Mouse (Mus musculus) mesoderm, embryonic 11.5 days (tissue): Measurements from ENCODE around the gene Lpgat1.

Source experiments
- DNase-seq: peaks from one replicate; pipeline ENCODE4 v3.0.0-alpha.2; 2012; ENCODE audit warnings: low read depth, low spot score

Lpgat1 gene

GRCm38 (mm10) chr1:191804747-191805146 is 87.1 kb downstream of the Lpgat1 start:
- DNase-seq = no peak

GRCm38 (mm10) chr1:191805788-191806187 is 88.2 kb downstream of the Lpgat1 start:
- no peak for DNase-seq

- no peak for DNase-seq
Measured at GRCm38 (mm10) chr1:191806740-191807139, 89.1 kb downstream of the Lpgat1 start.

DNA sequence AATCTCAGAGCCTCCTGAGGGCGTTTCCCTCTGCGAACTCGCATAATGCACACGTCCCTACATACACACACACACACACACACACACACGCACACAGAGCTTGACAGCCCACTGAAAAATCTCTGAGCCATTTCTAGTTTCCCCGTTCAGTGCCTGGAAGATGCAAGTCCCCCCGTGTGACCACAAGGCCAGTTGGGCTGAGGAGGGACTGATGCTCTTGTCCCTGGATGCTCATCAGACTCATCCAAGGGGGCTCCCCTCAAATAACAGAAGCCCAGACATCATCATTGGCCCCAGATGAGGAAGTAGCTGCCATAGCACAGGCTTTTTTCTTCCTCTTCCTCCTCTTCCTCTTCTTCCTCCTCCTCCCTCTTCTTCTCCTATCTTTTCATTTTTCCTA is 90.3 kb downstream of the Lpgat1 start:
- DNase-seq = no peak

DNA sequence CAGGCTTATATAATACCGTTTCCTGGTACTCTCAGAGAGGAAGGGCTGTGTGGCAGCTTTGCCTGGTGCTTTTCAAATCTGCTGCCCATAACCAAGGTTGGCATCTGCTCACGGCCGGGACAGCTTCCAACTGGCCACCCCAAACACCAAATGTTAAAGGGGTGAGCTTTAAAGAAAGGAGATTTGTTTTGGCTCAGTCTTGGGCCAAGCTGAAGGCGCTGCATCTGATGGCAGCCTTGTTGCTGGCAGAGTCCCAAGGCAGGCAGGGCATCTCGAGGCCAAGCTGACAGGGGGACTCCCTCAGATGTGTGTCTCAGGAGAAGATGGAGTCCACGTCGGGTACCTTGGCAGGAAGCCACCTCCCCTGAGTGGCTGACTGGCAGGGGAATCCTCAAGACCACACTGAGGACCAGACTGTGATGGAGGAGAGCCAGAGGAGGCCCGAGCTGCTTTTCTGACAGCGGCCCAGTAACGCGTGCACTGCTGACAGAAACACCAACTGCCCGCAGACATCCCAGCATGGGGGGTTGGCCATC is 91.1 kb downstream of the Lpgat1 start:
- no peak for DNase-seq

DNA sequence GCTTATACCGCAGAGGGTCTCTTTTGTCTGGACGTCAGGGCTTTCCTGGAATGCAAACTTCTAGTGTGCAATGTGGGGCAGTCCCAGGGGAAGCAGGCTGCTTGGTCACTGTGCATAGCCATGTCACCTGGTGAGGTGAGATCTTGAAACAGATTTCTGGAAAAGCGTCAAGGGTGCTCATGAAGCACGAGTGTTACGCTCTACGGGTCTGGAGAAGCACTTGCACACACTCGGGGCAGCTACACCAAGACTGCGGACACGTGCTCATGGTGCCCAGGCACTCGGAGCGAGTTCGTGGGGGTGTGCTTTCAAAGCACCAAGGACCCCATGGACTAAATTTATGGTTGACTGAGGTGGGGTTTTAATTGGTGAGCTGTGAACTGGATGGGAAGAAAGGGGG is 94.1 kb downstream of the Lpgat1 start:
- DNase-seq = no peak

- no peak for DNase-seq
Measured at GRCm38 (mm10) chr1:191812949-191813691, 95.5 kb downstream of the Lpgat1 start.

GRCm38 (mm10) chr1:191814240-191814639 is 96.6 kb downstream of the Lpgat1 start:
- DNase-seq = no peak

GRCm38 (mm10) chr1:191814935-191815334 is 97.3 kb downstream of the Lpgat1 start:
- DNase-seq = no peak

- DNase-seq = no peak
Measured at GRCm38 (mm10) chr1:191816596-191816995, 99.0 kb downstream of the Lpgat1 start.

DNA sequence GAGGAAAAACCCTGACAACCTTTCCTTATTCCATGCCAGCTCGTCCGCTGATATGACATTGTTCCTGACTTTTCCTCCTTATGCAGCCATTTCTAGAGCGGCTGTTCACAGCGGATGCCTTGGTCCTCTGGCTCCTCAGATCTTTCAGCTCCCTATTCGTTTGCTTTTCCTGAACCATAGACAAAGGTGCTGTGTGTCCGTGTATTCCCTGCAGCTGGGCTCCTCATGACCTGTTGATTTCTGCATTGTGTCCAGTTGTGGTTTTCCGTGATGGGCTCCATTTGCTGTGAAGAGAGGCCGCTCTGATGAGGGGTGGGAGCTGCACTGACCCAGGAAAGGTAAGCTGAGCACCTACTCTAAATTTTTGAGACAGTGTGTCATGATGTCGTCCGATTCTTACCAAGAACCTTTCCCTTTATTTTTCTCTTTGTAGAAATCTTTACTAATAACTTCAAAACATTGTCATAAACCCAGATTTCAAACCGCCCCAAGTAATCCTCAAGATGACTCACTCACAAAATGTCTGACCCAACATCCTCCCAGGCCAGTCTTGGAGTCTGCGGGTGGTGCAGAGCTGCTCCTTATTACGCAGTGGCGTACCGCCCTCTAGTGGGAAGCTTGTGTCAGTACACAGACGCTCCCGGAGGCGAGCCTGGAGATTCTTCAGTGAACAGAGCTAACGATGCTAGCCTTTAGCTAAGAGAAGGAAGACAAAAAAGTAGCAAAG is 99.9 kb downstream of the Lpgat1 start:
- DNase-seq = peak; percentile 92

DNA sequence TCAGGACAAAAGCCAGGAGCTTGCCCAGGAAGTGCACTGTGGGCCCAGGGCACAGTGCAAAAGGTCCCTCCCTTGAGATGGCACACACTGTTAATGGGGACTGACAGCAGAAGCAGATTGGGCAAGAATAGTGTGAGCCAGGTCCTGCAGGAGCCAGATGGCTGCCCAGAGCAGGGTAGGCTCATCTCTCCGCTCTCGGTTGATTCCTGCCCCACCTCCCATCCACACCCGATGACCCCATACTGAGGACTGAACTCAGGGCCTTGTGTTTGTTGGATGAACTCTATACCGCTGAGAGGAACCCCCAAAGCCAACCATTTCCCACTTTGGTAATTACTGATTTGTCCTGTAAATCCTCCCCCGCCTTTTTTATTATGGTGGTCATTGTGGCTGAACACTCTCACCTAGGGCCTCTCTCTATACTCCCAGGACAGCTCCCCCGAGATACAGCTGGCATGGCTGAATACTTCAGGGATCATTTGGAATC is 100.6 kb downstream of the Lpgat1 start:
- DNase-seq = no peak

GRCm38 (mm10) chr1:191819026-191819425 is 101.4 kb downstream of the Lpgat1 start:
- DNase-seq = no peak

DNA sequence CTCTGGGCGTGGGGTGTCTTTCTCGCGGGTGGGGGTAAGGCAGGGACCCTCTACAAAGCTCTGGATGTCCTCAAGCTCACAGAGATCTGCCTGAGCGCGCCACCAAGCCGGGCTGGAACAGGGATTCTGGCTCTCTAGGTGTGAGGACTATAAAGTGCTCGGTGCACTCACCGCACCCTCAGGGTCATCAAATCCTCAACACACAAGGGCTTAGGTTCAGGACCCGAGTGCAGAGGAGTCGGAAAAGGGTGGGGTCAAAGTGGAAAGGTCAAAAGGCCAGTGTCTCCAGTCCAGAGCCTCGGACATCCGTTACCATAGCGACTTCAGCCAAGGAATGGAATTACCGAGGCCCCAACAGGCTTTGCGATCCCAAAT is 103.3 kb downstream of the Lpgat1 start:
- no peak for DNase-seq

GRCm38 (mm10) chr1:191821326-191822091 is 103.9 kb downstream of the Lpgat1 start, which contains the start of gene Nek2:
TSS of gene Nek2 (plus strand) at chr1:191821444.
- DNase-seq = peak; percentile 100

DNA sequence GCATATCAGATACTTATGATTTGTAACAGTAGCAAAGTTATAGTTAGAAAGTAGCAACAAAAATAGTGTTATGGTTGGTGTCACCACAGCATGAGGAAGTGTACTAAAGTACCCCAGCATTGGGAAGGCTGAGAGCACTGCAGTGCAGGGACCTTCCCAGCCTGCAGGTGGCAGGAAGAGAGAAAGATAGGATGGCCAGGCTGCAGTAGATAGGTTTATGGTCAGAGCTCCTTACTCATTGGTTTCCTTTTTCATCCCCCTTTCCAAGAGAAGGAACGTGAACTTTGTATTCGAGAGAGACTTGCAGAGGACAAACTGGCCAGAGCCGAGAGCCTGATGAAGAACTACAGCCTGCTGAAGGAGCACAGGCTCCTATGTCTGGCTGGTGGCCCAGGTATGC is 111.5 kb downstream of the Lpgat1 start:
- DNase-seq = no peak

- no peak for DNase-seq
Measured at GRCm38 (mm10) chr1:191833396-191833795, 115.8 kb downstream of the Lpgat1 start.
